Mouse (Mus musculus): ENCODE results near the gene Tsku.
A peak's percentile ranks its signal among the peaks of the same experiment; 100 is the strongest.

DNA sequence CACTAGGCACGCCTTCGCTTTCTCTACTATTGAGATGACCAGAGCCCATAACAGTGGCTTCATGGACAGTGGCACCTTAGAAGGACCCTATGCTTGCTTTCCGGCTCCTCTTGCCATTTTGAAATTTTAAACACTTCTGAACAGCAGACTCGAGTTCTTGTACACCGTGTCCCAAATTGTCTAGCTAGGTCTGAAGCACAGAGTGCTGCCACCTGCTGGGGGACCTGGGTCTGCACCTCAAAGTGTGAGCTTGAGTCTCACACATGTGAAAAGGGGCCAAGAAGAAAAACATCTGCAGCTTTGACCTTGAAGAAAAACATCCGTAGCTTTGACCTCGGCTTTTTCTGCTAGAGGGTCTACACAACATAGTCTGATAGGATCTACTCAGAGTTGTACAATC, 13.1 kb downstream of the Tsku start:
- TF ChIP-seq POLR2A (IDR thresholded peaks at IDR 0.05; ENCODE audit: low read depth, low read length) (no peak), CTCF (IDR thresholded peaks at IDR 0.05; ENCODE audit: extremely low read depth, insufficient read length, insufficient replicate concordance, low read depth, low read length) (peak; percentile 91; the same call in 1 of the 2 replicates)

Data from small intestine, adult 2 months (tissue).